Mouse (Mus musculus) ES-E14 (cell line): ENCODE data around the gene Ptprcap.

Experiments used
- CHD2 ChIP-seq: IDR thresholded peaks from 2 replicates; pipeline ENCODE4 v1.6.1; 2014; ENCODE audit warnings: mild to moderate bottlenecking, low read depth, low read length, inconsistent platforms
- HCFC1 ChIP-seq: IDR thresholded peaks from 2 replicates; pipeline ENCODE4 v1.6.1; 2012; ENCODE audit warnings: low read length, inconsistent platforms, borderline replicate concordance; ENCODE audit not compliant: insufficient read depth
- MAFK ChIP-seq: IDR thresholded peaks from 2 replicates; pipeline ENCODE4 v1.6.1; 2014; ENCODE audit warnings: mild to moderate bottlenecking, low read depth, low read length, inconsistent platforms; ENCODE audit not compliant: insufficient read depth
- ZC3H11A ChIP-seq: IDR thresholded peaks from 2 replicates; pipeline ENCODE4 v1.6.1; 2012; ENCODE audit warnings: low read depth, mild to moderate bottlenecking, inconsistent platforms, low read length, borderline replicate concordance

- no peak for TF ChIP-seq HCFC1
- no peak for TF ChIP-seq MAFK
- TF ChIP-seq ZC3H11A: no peak
- no peak for TF ChIP-seq CHD2
These were observed 1.2 kb downstream of the Ptprcap start for GRCm38 (mm10) chr19:4154437-4155222.
